Comparison of ENCODE assay signal across 19 mouse cellular contexts in genomic region chr4:115996729-115997128, GRCm38 (mm10). TPM values are rescaled to one million over a fixed set of nuclear protein-coding genes. Genes with fewer than 3 reads are reported as not detected.
"Had no signal": no experiment of that assay in that cellular context is flagged by ENCODE, and none has a peak within 500 bp of the region (broad histone marks: within the 10 kb centered on the region; RNA-seq: fewer than 3 reads in every experiment).

No protein-coding gene starts in this region.

- ATAC-seq: intestine, postnatal 0 days had no signal

- H3K36me3 ChIP-seq: limb, embryonic 10.5 days; limb, embryonic 13.5 days had no signal

- H3K9ac ChIP-seq: hindbrain, embryonic 15.5 days; limb, embryonic 13.5 days; liver, embryonic 14.5 days; lung, embryonic 14.5 days had no signal

- H3K4me1 ChIP-seq: hindbrain, embryonic 15.5 days; limb, embryonic 10.5 days; limb, embryonic 13.5 days had no signal

- H3K9me3 ChIP-seq: hindbrain, embryonic 15.5 days; limb, embryonic 10.5 days had no signal

- H3K4me2 ChIP-seq: hindbrain, embryonic 15.5 days; limb, embryonic 13.5 days; lung, embryonic 14.5 days; midbrain, embryonic 11.5 days had no signal

- DNase-seq: kidney, adult 2 months; kidney, postnatal 25 days; lung, embryonic 14.5 days; midbrain, embryonic 14.5 days; thymus, postnatal 25 days had no signal

- H3K27ac ChIP-seq: hindbrain, embryonic 15.5 days; kidney, postnatal 0 days; limb, embryonic 10.5 days; limb, embryonic 13.5 days; liver, embryonic 14.5 days had no signal

- H3K4me3 ChIP-seq: hindbrain, embryonic 15.5 days; limb, embryonic 10.5 days; limb, embryonic 13.5 days had no signal

RNA-seq across cellular contexts. Expression of gene Dmbx1, which starts 57.0 kb away (rescaled TPM):
- total RNA-seq: left cerebral cortex, adult 18-20 months; left cerebral cortex, postnatal 25 days; liver, adult 2 months; megakaryocyte-erythroid progenitor cell, adult 5-6 weeks had no signal
- polyA plus RNA-seq: intestine, postnatal 0 days; kidney, adult 2 months; kidney, embryonic 14.5 days; kidney, postnatal 0 days; large intestine, adult 2 months; limb, embryonic 13.5 days; liver, adult 2 months; liver, embryonic 14.5 days; lung, embryonic 14.5 days; stomach, embryonic 14.5 days had no signal
